Mouse (Mus musculus) cortical plate, adult 2 months (tissue): Measurements from ENCODE around the gene Ankrd34a.

Source experiments
- CTCF ChIP-seq: fragments of 200-500 bp; IDR thresholded peaks from 2 replicates; pipeline ENCODE4 v1.5.1; 2011; ENCODE audit warnings: mild to moderate bottlenecking, control low read depth, low read length; ENCODE audit not compliant: insufficient read depth; ENCODE audit errors: extremely low read depth
- POLR2A ChIP-seq: fragments of 200-500 bp; IDR thresholded peaks from 2 replicates; pipeline ENCODE4 v1.6.1; 2011; ENCODE audit warnings: mild to moderate bottlenecking, low read length, control low read depth; ENCODE audit not compliant: insufficient read depth; ENCODE audit errors: extremely low read depth

DNA sequence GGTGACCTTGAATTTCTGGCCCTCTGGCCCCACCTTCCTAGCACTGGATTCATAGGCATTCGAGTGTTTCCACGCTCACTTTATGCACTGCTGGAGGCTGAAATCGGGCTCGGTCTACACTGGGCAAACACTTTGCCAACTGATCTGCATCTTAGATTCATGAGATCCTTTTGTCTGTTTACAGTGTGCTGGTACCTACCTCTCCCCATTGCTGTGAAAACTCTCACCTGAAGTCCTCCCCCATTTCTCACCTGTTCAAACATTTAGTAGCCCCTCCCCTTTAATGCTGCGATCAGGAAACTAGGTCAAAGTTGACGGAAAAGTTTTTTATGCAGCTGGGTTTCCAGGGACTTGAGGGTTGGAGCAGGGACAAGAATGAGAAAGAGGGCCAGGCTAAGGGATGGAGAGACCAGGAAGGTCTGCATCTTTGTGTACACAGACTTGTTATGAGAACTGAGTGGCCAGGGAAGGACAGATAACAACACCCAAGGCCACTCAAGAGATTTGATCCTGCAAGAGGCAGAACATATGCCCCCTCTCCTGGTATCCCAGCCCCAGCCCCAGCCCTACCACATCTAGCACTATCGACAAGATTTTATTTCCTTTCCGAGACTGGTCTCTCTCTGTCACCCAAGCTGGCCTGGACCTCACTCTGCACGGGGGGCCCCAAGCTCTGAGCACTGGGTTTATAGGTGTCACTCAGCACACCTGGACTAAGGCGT is 32.4 kb upstream of the Ankrd34a start:
- TF ChIP-seq POLR2A (no peak), CTCF (no peak)
